Mouse (Mus musculus): ENCODE data around the gene Fgf3.

- TF ChIP-seq POLR2A (IDR thresholded peaks at IDR 0.05; ENCODE audit: low read depth, low read length) (no peak), CTCF (IDR thresholded peaks at IDR 0.05; ENCODE audit: borderline replicate concordance, insufficient read depth, low read length) (no peak)
Observed at GRCm38 (mm10) chr7:144837891-144838488, at the start of gene Fgf3.

Data from embryonic fibroblast, embryonic 13.5 days (primary cell).